Mouse (Mus musculus) limb, embryonic 14.5 days (tissue): ENCODE results near the gene Adamts16. TPM values are rescaled to one million over a fixed set of nuclear protein-coding genes. Genes with fewer than 3 reads are reported as not detected.
A peak's percentile ranks its signal among the peaks of the same experiment; 100 is the strongest.

Source experiments
- ATAC-seq: fragments of 200-750 bp; cut with Nextera tagmentation; 2 replicates; pipeline ENCODE4 v1.8.0; 2017; ENCODE audit warnings: low read depth, moderate number of reproducible peaks, moderate TSS enrichment; ENCODE audit not compliant: low FRiP score
- DNase-seq: peaks from one replicate; pipeline ENCODE4 v3.0.0-alpha.2; 2015; ENCODE audit warnings: low spot score
- H3K27ac ChIP-seq: fragments of 300-500 bp; sonication (generic); replicated peaks from 2 replicates; pipeline ENCODE4 v1.5.1; 2014; ENCODE audit warnings: low read depth, mild to moderate bottlenecking, low read length, moderate library complexity, mixed read lengths
- H3K27me3 ChIP-seq: fragments of 300-500 bp; sonication (generic); 2 replicates; pipeline ENCODE4 v1.6.1; 2014; ENCODE audit warnings: low read length, mixed read lengths; ENCODE audit not compliant: control insufficient read depth, insufficient read depth
- H3K36me3 ChIP-seq: fragments of 300-500 bp; sonication (generic); 2 replicates; pipeline ENCODE4 v1.6.1; 2014; ENCODE audit warnings: mild to moderate bottlenecking, low read length, moderate library complexity, mixed read lengths; ENCODE audit not compliant: control insufficient read depth, insufficient read depth
- H3K4me1 ChIP-seq: fragments of 300-500 bp; sonication (generic); 2 replicates; pipeline ENCODE4 v1.6.1; 2014; ENCODE audit warnings: antibody characterized with exemption, low read length, mixed read lengths; ENCODE audit not compliant: control insufficient read depth, insufficient read depth
- H3K4me2 ChIP-seq: fragments of 300-500 bp; sonication (generic); replicated peaks from 2 replicates; pipeline ENCODE4 v1.6.1; 2014; ENCODE audit warnings: low read depth, mild to moderate bottlenecking, low read length, moderate library complexity; ENCODE audit not compliant: severe bottlenecking
- H3K4me3 ChIP-seq: fragments of 300-500 bp; sonication (generic); replicated peaks from 2 replicates; pipeline ENCODE4 v1.5.1; 2014; ENCODE audit warnings: low read length
- H3K9ac ChIP-seq: fragments of 300-500 bp; sonication (generic); 2 replicates; pipeline ENCODE4 v1.6.1; 2014; ENCODE audit warnings: mild to moderate bottlenecking, low read depth, low read length, moderate library complexity; ENCODE audit not compliant: severe bottlenecking
- H3K9me3 ChIP-seq: fragments of 300-500 bp; sonication (generic); 2 replicates; pipeline ENCODE4 v1.6.1; 2016; ENCODE audit warnings: low read length; ENCODE audit not compliant: control insufficient read depth
- POLR2A ChIP-seq: fragments of 200-500 bp; IDR thresholded peaks from 2 replicates; pipeline ENCODE4 v1.8.0; 2012; ENCODE audit warnings: inconsistent platforms, mild to moderate bottlenecking, moderate library complexity, borderline replicate concordance; ENCODE audit not compliant: insufficient read depth, insufficient read length; ENCODE audit errors: extremely low read depth
- WGBS: fragments of 180-500 bp; shearing (Covaris S2); extraction: QIAGEN DNeasy Blood & Tissue Kit; methylation state at CpG from one replicate; pipeline ENCODE4 v1.1.7; 2014; 5-methylcytosine and 5-hydroxymethylcytosine counted together
- polyA plus RNA-seq, 2 experiments: library from polyadenylated mRNA; depleted of rRNA in 1 of 2; stranded (reverse) in 1 of 2; unstranded in 1 of 2; fragments of >200 nt; fragmentation: Nextera tagmentation in 1 of 2; extraction: Ambion mirVana in 1 of 2; gene quantifications; 2 replicates each; pipeline versions ENCODE4 v1.2.1 to v1.2.3; 2012 to 2014

The Adamts16 gene
- polyA plus RNA-seq, 2 experiments = 1.8 to 4.7 TPM

GRCm38 (mm10) chr13:70744416-70745038, 97.1 kb downstream of the Adamts16 start:
- Histone ChIP-seq H3K4me3 (no peak overlapping the region), H3K9me3 (no peaks in the 10 kb centered on the region), H3K27ac (no peak overlapping the region), H3K4me2 (no peak overlapping the region), H3K36me3 (no peaks in the 10 kb centered on the region), H3K4me1 (peaks cover 23% of the 10 kb centered on the region), H3K27me3 (no peaks in the 10 kb centered on the region), H3K9ac (no peak overlapping the region)
- no peak for DNase-seq
- no peak for TF ChIP-seq POLR2A
- 43% methylated on average over 5 of the region's 5 CpGs for WGBS
- ATAC-seq = no peak

GRCm38 (mm10) chr13:70742693-70743092, 98.9 kb downstream of the Adamts16 start:
- no peak for ATAC-seq
- no peak for DNase-seq
- no peak overlapping the region for H3K4me3 ChIP-seq
- H3K4me1 ChIP-seq = peaks cover 23% of the 10 kb centered on the region
- H3K27me3 ChIP-seq = no peaks in the 10 kb centered on the region
- H3K36me3 ChIP-seq = no peaks in the 10 kb centered on the region
- WGBS = 78% methylated on average over 4 of the region's 4 CpGs
- no peak overlapping the region for H3K27ac ChIP-seq
- H3K9ac ChIP-seq = no peak overlapping the region
- H3K4me2 ChIP-seq = no peak overlapping the region
- TF ChIP-seq POLR2A = no peak
- H3K9me3 ChIP-seq = no peaks in the 10 kb centered on the region

GRCm38 (mm10) chr13:70740281-70741240, 101.0 kb downstream of the Adamts16 start:
- Histone ChIP-seq H3K4me2 (peak overlapping the region; percentile 31; the same call in 1 of the 2 replicates), H3K27me3 (no peaks in the 10 kb centered on the region), H3K9ac (no peak overlapping the region), H3K27ac (peak overlapping the region; percentile 15; the same call in 1 of the 2 replicates), H3K9me3 (no peaks in the 10 kb centered on the region), H3K36me3 (no peaks in the 10 kb centered on the region), H3K4me3 (no peak overlapping the region), H3K4me1 (peaks cover 29% of the 10 kb centered on the region)
- ATAC-seq (peak; percentile 80), DNase-seq (peak; percentile 52)
- TF ChIP-seq POLR2A = no peak
- 31% methylated on average over 17 of the region's 17 CpGs for WGBS

- TF ChIP-seq POLR2A = no peak
- Histone ChIP-seq H3K9ac (no peak overlapping the region), H3K27me3 (no peaks in the 10 kb centered on the region), H3K27ac (no peak overlapping the region), H3K36me3 (no peaks in the 10 kb centered on the region), H3K4me1 (peaks cover 31% of the 10 kb centered on the region), H3K4me2 (no peak overlapping the region), H3K9me3 (no peaks in the 10 kb centered on the region), H3K4me3 (no peak overlapping the region)
- DNase-seq (no peak), ATAC-seq (no peak)
- WGBS = 93% methylated on average over 9 of the region's 9 CpGs
Observed at GRCm38 (mm10) chr13:70738781-70739180, 102.8 kb downstream of the Adamts16 start.

GRCm38 (mm10) chr13:70736409-70736808, 105.2 kb downstream of the Adamts16 start:
- no peak for DNase-seq
- TF ChIP-seq POLR2A = no peak
- Histone ChIP-seq H3K36me3 (no peaks in the 10 kb centered on the region), H3K4me2 (no peak overlapping the region), H3K9ac (no peak overlapping the region), H3K4me3 (no peak overlapping the region), H3K4me1 (peaks cover 31% of the 10 kb centered on the region), H3K27me3 (no peaks in the 10 kb centered on the region), H3K9me3 (no peaks in the 10 kb centered on the region), H3K27ac (no peak overlapping the region)
- 45% methylated on average over 4 of the region's 4 CpGs for WGBS
- ATAC-seq = no peak
